Mouse (Mus musculus) neural tube, embryonic 14.5 days (tissue): ENCODE measurements around the gene Frat2. TPM values are rescaled to one million over a fixed set of nuclear protein-coding genes. Genes with fewer than 3 reads are reported as not detected.
"Not testable (repeated sequence)": the region's sequence is repeated elsewhere in the genome, so short reads cannot be mapped to it uniquely, and the experiment has no call there.

Experiments used
- ATAC-seq: fragments of 200-750 bp; cut with Nextera tagmentation; 2 replicates; pipeline ENCODE4 v1.8.0; 2017; ENCODE audit warnings: low read depth, mild to moderate bottlenecking, moderate TSS enrichment, moderate library complexity
- H3K27ac ChIP-seq: fragments of 300-500 bp; sonication (generic); 2 replicates; pipeline ENCODE4 v1.5.1; 2014; ENCODE audit warnings: low read depth, mild to moderate bottlenecking, control low read depth, low read length, moderate library complexity, mixed read lengths
- H3K27me3 ChIP-seq: fragments of 300-500 bp; sonication (generic); 2 replicates; pipeline ENCODE4 v1.6.1; 2014; ENCODE audit warnings: low read length; ENCODE audit not compliant: control insufficient read depth, insufficient read depth
- H3K36me3 ChIP-seq: fragments of 300-500 bp; sonication (generic); 2 replicates; pipeline ENCODE4 v1.6.1; 2014; ENCODE audit warnings: low read length, mixed read lengths; ENCODE audit not compliant: control insufficient read depth, insufficient read depth
- H3K4me1 ChIP-seq: fragments of 300-500 bp; sonication (generic); 2 replicates; pipeline ENCODE4 v1.6.1; 2014; ENCODE audit warnings: low read length; ENCODE audit not compliant: control insufficient read depth, insufficient read depth
- H3K4me2 ChIP-seq: fragments of 300-500 bp; sonication (generic); 2 replicates; pipeline ENCODE4 v1.6.1; 2014; ENCODE audit warnings: mild to moderate bottlenecking, low read depth, low read length, control low read depth
- H3K4me3 ChIP-seq: fragments of 300-500 bp; sonication (generic); 2 replicates; pipeline ENCODE4 v1.5.1; 2014; ENCODE audit warnings: low read depth, low read length, control low read depth, mixed read lengths
- H3K9ac ChIP-seq: fragments of 300-500 bp; sonication (generic); replicated peaks from 2 replicates; pipeline ENCODE4 v1.6.1; 2014; ENCODE audit warnings: low read depth, mild to moderate bottlenecking, control low read depth, low read length, mixed read lengths
- H3K9me3 ChIP-seq: fragments of 300-500 bp; sonication (generic); 2 replicates; pipeline ENCODE4 v1.6.1; 2016; ENCODE audit warnings: low read length; ENCODE audit not compliant: control insufficient read depth
- WGBS: fragments of 180-500 bp; shearing (Covaris S2); extraction: QIAGEN DNeasy Blood & Tissue Kit; methylation state at CpG from one replicate; pipeline ENCODE4 v1.1.7; 2014; 5-methylcytosine and 5-hydroxymethylcytosine counted together
- polyA plus RNA-seq: library from polyadenylated mRNA; unstranded; fragments of >200 nt; fragmentation: Nextera tagmentation; extraction: Ambion mirVana; gene quantifications from 2 replicates; pipeline ENCODE4 v1.2.1, GENCODE M21; 2014

Frat2 gene
- polyA plus RNA-seq, 1 experiment from 2014 or later: 5.4 TPM

DNA sequence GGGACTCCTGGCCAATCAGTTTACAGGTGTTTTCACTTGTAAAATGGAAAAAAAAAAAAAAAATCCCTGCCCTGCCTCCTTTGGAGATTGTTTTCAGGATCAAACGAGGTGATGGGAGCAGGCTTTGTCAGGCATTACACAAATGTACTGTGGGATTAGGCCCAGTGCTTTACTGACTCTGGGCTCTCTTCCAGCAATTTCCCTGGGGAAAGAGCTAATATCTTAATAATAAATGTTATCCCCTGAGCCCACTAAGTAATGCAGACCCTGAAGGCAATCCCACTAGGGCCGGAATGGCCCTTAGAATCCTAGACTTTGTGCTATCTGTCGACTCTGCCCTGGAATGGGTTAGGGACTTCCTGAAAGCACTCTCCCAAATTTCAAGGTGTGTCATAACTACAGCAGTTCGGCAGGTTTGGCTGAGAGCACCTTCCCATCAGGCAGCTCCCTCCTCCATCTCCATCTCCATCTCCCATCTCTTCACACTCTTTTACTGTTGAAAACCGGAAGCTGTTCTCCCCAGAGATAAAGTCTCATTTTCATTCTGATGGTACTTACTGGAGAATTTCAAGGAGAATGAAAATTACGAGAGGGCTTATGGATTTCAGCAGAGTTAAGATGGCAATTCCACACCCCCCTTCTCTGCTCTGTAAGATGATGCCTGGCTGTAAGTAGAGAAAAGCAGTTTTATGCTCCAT lies 2.2 kb upstream of the Frat2 start:
- peak overlapping the region; percentile 39; the same call in 1 of the 2 replicates for H3K4me2 ChIP-seq
- H3K4me3 ChIP-seq: no peak overlapping the region
- no peaks in the 10 kb centered on the region for H3K27me3 ChIP-seq
- peak overlapping the region; percentile 94 for H3K27ac ChIP-seq
- ATAC-seq: no peak
- 11% methylated on average over 6 of the region's 6 CpGs for WGBS
- no peaks in the 10 kb centered on the region for H3K36me3 ChIP-seq
- no peak overlapping the region for H3K9ac ChIP-seq
- H3K9me3 ChIP-seq: no peaks in the 10 kb centered on the region
- H3K4me1 ChIP-seq: peaks cover 25% of the 10 kb centered on the region

DNA sequence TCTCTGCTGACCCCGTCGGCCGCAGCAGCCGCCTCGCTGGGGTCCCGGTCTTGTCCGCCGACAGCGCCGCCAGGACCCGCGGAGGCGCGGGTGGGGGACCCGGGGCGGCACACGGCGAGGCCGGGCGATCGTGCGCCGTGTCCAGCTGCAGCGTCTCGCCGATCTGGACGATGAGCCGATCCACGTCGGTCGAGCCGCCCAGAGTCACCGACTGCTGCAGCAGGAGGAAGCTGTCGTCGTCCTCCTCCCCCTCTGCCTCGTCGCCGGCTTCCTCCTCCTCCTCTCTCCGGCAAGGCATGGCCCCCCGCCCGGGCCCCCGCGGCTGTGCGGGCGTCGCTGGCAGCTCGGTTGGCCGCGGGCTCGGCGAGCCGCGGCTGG lies 329 bp downstream of the Frat2 start:
- peak overlapping the region; percentile 89 for H3K27ac ChIP-seq
- H3K4me1 ChIP-seq: peaks cover 25% of the 10 kb centered on the region
- H3K9ac ChIP-seq: peak overlapping the region; percentile 82
- ATAC-seq: peak; percentile 67
- H3K9me3 ChIP-seq, H3K36me3 ChIP-seq, H3K27me3 ChIP-seq: not testable (repeated sequence)
- WGBS: under 1% methylated on average over 46 of the region's 53 CpGs
- peak overlapping the region; percentile 82 for H3K4me3 ChIP-seq
- H3K4me2 ChIP-seq: peak overlapping the region; percentile 91

DNA sequence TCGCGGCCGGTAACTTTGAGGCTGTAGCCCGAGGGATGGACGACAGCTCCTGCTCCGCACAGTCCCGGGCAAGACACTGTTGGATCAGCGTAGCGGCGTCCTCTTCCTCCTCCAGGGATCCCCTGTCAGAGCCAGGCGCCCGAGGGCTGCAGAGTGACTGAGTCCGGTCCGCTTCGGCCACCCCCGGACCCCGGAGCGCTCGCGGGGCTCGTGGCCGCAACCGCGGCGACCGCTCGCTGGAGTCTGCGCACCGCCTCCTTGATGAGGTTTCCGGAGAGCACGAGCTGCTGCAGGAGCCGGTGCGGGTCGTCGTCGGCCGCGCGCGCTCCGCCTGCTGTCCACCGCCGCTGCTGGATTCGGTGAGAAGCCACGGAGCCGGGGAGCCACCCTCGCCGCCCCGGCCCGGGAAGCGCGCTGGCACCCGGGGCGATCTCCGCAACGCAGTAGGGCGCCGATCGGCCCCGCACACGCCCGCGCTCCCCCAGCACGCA lies 796 bp downstream of the Frat2 start:
- under 1% methylated on average over 58 of the region's 64 CpGs for WGBS
- H3K36me3 ChIP-seq: no peaks in the 10 kb centered on the region
- peak; percentile 9 for ATAC-seq
- H3K27ac ChIP-seq: peak overlapping the region; percentile 89
- H3K4me1 ChIP-seq: peaks cover 25% of the 10 kb centered on the region
- no peaks in the 10 kb centered on the region for H3K27me3 ChIP-seq
- H3K9ac ChIP-seq: peak overlapping the region; percentile 82
- H3K9me3 ChIP-seq: no peaks in the 10 kb centered on the region
- H3K4me3 ChIP-seq: peak overlapping the region; percentile 82
- peak overlapping the region; percentile 91 for H3K4me2 ChIP-seq

DNA sequence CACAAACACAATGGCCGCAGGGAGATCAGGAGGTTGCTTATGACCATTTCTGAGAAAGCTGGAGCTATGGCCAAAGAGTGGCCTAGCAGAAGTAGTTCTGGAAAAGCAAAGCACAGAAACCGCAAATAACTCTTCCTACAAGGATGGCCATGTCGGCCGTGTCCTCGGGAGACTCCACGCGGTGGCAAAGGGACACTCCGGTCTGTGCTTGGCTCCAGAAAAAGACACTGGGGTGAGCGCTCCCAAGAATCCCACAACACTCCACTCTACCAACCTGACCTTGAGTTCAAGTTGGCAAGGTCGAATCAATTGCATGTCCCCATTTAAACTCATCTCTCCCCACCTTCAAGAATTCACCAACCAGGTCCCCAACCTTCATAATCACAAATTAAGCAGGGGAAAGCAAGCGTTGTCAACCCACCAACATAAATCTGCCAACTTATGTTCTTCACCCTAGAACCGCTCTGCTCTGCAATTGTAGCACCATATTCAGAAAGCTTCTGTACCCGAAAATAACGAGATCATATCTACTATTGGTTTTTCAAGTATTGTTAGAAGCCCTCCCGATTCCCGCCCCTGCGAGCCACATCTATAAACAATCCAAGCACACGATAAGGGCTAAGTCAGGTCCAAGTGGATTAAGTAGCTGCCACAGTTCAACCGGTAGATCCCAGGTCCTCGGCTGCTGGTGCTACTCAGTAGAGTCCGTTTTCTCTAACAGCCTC lies 1.4 kb downstream of the Frat2 start:
- H3K36me3 ChIP-seq: no peaks in the 10 kb centered on the region
- H3K4me1 ChIP-seq: peaks cover 25% of the 10 kb centered on the region
- ATAC-seq: no peak
- no peaks in the 10 kb centered on the region for H3K27me3 ChIP-seq
- WGBS: 11% methylated on average over 21 of the region's 21 CpGs
- H3K9ac ChIP-seq: peak overlapping the region; percentile 82
- H3K4me2 ChIP-seq: peak overlapping the region; percentile 91
- H3K27ac ChIP-seq: peak overlapping the region; percentile 89
- peak overlapping the region; percentile 82 for H3K4me3 ChIP-seq
- no peaks in the 10 kb centered on the region for H3K9me3 ChIP-seq

DNA sequence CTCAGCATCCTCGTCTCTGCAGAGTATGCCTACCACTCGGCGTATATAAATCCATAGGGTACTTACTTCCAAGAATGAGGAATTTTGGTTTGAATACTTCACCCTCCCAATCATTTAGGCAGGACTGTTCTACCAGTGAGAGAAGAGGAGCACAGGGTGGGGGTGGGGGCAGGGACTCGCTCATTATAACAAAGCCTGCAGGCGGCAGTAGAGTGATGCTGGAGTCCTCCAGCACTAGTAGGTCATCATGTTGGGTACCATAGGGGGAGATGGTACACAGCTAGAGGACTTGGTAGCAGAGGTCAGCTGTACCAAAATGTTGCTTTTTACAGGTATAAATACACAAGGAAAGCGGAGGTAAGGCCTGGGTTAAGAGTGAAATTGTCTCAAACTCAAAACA lies 3.6 kb downstream of the Frat2 start:
- H3K27me3 ChIP-seq: no peaks in the 10 kb centered on the region
- H3K9ac ChIP-seq: no peak overlapping the region
- ATAC-seq: no peak
- H3K4me1 ChIP-seq: peaks cover 10% of the 10 kb centered on the region
- H3K9me3 ChIP-seq: no peaks in the 10 kb centered on the region
- H3K36me3 ChIP-seq: no peaks in the 10 kb centered on the region
- no peak overlapping the region for H3K4me2 ChIP-seq
- 88% methylated on average over 6 of the region's 6 CpGs for WGBS
- no peak overlapping the region for H3K27ac ChIP-seq
- H3K4me3 ChIP-seq: no peak overlapping the region

DNA sequence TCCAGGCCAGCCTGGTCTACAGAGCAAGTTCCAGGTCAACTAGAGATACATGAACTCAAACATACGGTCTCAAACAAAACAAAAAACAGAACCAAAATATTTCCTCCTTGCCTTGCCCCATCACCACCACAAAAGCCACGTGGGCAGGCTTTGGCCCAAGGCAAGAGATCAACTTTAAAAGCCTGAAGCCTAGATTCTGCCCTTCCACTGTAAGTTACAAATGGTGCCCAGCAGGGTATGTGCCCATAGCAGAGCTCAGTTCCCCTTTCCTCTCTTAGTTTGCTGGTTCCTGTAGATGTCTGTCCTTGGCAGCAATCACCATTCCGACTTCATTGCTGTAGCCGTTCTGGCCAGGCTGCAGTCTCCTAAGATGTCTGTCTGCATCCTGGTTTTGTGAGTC lies 5.2 kb downstream of the Frat2 start:
- whole genome bisulfite sequencing: 90% methylated on average over 4 of the region's 4 CpGs
- no peak overlapping the region for H3K27ac ChIP-seq
- no peak overlapping the region for H3K9ac ChIP-seq
- H3K36me3 ChIP-seq: no peaks in the 10 kb centered on the region
- H3K4me2 ChIP-seq: no peak overlapping the region
- peaks cover 10% of the 10 kb centered on the region for H3K4me1 ChIP-seq
- H3K9me3 ChIP-seq: no peaks in the 10 kb centered on the region
- no peak overlapping the region for H3K4me3 ChIP-seq
- no peak for ATAC-seq
- no peaks in the 10 kb centered on the region for H3K27me3 ChIP-seq

DNA sequence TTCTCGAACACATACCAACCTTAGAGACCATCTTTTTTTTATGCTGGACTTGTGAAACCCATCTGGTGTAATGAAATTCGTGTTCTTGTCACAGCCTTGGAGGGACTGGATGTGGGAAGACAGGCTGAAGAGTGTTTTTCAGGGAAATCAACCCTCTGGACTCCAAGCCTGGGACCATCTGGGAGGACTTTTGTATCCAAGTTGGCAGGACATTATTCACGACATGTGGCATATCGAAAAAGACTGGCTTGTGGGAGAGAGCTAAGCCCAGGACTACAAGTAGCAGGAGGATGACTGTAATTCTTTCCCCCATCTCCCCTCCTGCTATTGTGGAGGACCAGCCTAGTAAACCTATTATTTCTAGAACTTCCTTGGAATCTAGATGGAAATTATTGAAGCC lies 5.7 kb downstream of the Frat2 start:
- H3K4me2 ChIP-seq: no peak overlapping the region
- H3K4me3 ChIP-seq: no peak overlapping the region
- WGBS: 81% methylated on average over 4 of the region's 4 CpGs
- no peak overlapping the region for H3K9ac ChIP-seq
- no peaks in the 10 kb centered on the region for H3K9me3 ChIP-seq
- no peaks in the 10 kb centered on the region for H3K27me3 ChIP-seq
- H3K4me1 ChIP-seq: peaks cover 10% of the 10 kb centered on the region
- no peak for ATAC-seq
- no peaks in the 10 kb centered on the region for H3K36me3 ChIP-seq
- H3K27ac ChIP-seq: no peak overlapping the region

DNA sequence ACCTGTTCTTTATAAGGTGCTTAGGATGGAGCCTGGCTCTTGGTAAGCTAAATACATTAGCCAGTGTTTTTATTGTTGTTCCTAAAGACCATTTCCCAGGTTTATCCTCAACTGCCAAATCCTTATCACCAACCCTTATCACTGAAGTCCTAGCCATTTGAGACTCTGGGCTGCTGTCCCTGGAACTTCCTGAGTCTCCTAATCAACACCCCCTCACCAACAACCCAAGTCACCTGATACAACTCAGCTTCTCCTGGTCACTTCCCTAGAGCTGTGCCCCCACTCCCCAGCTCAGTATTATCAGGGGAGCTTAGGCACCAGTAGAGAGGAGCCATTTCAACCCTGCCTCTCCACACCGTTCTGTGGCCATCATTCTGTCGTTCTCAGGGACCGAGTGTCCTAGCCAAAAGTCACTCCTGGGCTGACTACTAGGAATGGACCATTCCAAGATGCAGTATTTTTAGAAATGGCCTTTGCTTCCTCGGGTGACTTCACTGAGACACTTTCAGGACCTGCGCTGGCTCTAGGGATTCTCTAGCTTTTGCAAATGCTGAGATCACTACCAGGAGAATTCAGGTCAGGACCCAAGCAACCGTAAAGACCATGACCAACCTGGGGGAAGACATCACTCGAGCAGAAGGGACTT lies 6.7 kb downstream of the Frat2 start:
- no peak for ATAC-seq
- H3K9ac ChIP-seq: no peak overlapping the region
- H3K9me3 ChIP-seq: no peaks in the 10 kb centered on the region
- no peaks in the 10 kb centered on the region for H3K36me3 ChIP-seq
- H3K27me3 ChIP-seq: no peaks in the 10 kb centered on the region
- H3K4me1 ChIP-seq: peaks cover 5% of the 10 kb centered on the region
- no peak overlapping the region for H3K4me2 ChIP-seq
- no peak overlapping the region for H3K4me3 ChIP-seq
- 80% methylated on average over 7 of the region's 7 CpGs for WGBS
- H3K27ac ChIP-seq: no peak overlapping the region

DNA sequence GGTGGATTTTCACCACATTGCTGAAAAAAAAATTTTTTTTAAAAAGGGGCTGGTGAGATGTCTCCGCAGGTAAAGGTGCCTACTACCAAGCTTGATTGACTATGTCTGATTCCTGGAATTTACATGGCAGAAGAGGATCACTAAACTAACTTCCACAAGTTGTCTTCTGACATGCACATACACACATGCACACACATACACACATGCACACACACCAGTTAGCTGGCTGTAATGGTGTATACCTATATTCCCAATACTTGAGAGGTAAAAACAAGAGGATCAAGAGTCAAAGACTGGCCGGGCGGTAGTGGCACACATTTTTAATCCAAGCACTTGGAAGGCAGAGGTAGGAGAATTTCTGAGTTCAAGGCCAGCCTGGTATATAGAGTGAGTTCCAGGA lies 8.2 kb downstream of the Frat2 start:
- H3K36me3 ChIP-seq: no peaks in the 10 kb centered on the region
- H3K9me3 ChIP-seq: no peaks in the 10 kb centered on the region
- no peak overlapping the region for H3K4me2 ChIP-seq
- no peaks in the 10 kb centered on the region for H3K27me3 ChIP-seq
- H3K4me3 ChIP-seq: no peak overlapping the region
- 97% methylated on average over 3 of the region's 3 CpGs for WGBS
- no peak for ATAC-seq
- no peak overlapping the region for H3K9ac ChIP-seq
- no peak overlapping the region for H3K27ac ChIP-seq
- peaks cover 5% of the 10 kb centered on the region for H3K4me1 ChIP-seq
